Mouse (Mus musculus) kidney, adult 2 months (tissue): ENCODE measurements around the gene Fam213a. TPM values are rescaled to one million over a fixed set of nuclear protein-coding genes. Genes with fewer than 3 reads are reported as not detected.
A peak's percentile ranks its signal among the peaks of the same experiment; 100 is the strongest.

Experiments used
- DNase-seq: peaks from one replicate; pipeline ENCODE4 v3.0.0; 2021
- H3K27ac ChIP-seq: fragments of 200-500 bp; 2 replicates; pipeline ENCODE4 v1.5.1; 2012; ENCODE audit warnings: low read depth, low read length, control low read depth, inconsistent platforms; ENCODE audit not compliant: insufficient read depth
- H3K27me3 ChIP-seq: fragments of 200-500 bp; replicated peaks from 2 replicates; pipeline ENCODE4 v1.6.1; 2012; ENCODE audit warnings: mild to moderate bottlenecking, moderate library complexity, low read length, inconsistent platforms; ENCODE audit not compliant: control insufficient read depth, insufficient read depth
- H3K36me3 ChIP-seq: fragments of 200-500 bp; 2 replicates; pipeline ENCODE4 v1.6.1; 2012; ENCODE audit warnings: mild to moderate bottlenecking, moderate library complexity, low read length, inconsistent platforms; ENCODE audit not compliant: control insufficient read depth, insufficient read depth
- H3K4me1 ChIP-seq: fragments of 200-500 bp; 2 replicates; pipeline ENCODE4 v1.6.1; 2011; ENCODE audit warnings: low read length; ENCODE audit not compliant: control insufficient read depth, insufficient read depth
- H3K4me3 ChIP-seq: fragments of 200-500 bp; 2 replicates; pipeline ENCODE4 v1.5.1; 2011; ENCODE audit warnings: mild to moderate bottlenecking, low read depth, low read length, control low read depth; ENCODE audit not compliant: insufficient read depth
- CTCF ChIP-seq: fragments of 200-500 bp; conservative IDR thresholded peaks from 2 replicates; pipeline ENCODE4 v1.5.1; 2011; ENCODE audit warnings: low read depth, mild to moderate bottlenecking, control low read depth, low read length, moderate library complexity, mixed read lengths; ENCODE audit not compliant: insufficient read depth, insufficient read length
- POLR2A ChIP-seq: fragments of 200-500 bp; IDR thresholded peaks from one replicate; pipeline ENCODE4 v1.6.1; 2011; ENCODE audit warnings: low read depth, low read length, control low read depth
- WGBS: fragments of 180-500 bp; shearing (Covaris S2); methylation state at CpG from one replicate; pipeline ENCODE4 v1.1.7; 2018; 5-methylcytosine and 5-hydroxymethylcytosine counted together
- polyA plus RNA-seq: library from polyadenylated mRNA; depleted of rRNA; stranded (reverse); fragments of >200 nt; gene quantifications from 2 replicates; pipeline ENCODE4 v1.2.3, GENCODE M21; 2012

Gene Fam213a
- polyA plus RNA-seq, 1 experiment, result 80.8 TPM

- Histone ChIP-seq H3K36me3 (no peaks in the 10 kb centered on the region), H3K4me3 (no peak overlapping the region), H3K27me3 (no peaks in the 10 kb centered on the region), H3K4me1 (peaks cover 39% of the 10 kb centered on the region), H3K27ac (no peak overlapping the region)
- WGBS, result 80% methylated on average over 10 of the region's 10 CpGs
- TF ChIP-seq POLR2A (no peak), CTCF (no peak)
- no peak for DNase-seq
Measured at GRCm38 (mm10) chr14:41006263-41006662, 7.3 kb downstream of the Fam213a start.

GRCm38 (mm10) chr14:41005716-41006115 is 7.9 kb downstream of the Fam213a start:
- Histone ChIP-seq H3K4me3 (no peak overlapping the region), H3K36me3 (no peaks in the 10 kb centered on the region), H3K4me1 (peaks cover 37% of the 10 kb centered on the region), H3K27ac (no peak overlapping the region), H3K27me3 (no peaks in the 10 kb centered on the region)
- 51% methylated on average over 9 of the region's 9 CpGs for WGBS
- DNase-seq, result peak; percentile 76
- TF ChIP-seq CTCF (no peak), POLR2A (no peak)

- DNase-seq, result peak; percentile 93
- H3K36me3 ChIP-seq, result no peaks in the 10 kb centered on the region
- peaks cover 30% of the 10 kb centered on the region for H3K4me1 ChIP-seq
- WGBS, result 46% methylated on average over 22 of the region's 22 CpGs
- peak overlapping the region; percentile 13; the same call in 1 of the 2 replicates for H3K4me3 ChIP-seq
- H3K27me3 ChIP-seq, result no peaks in the 10 kb centered on the region
- no peak for TF ChIP-seq CTCF
- TF ChIP-seq POLR2A, result no peak
- H3K27ac ChIP-seq, result no peak overlapping the region
Measured at GRCm38 (mm10) chr14:41004201-41005141, 9.1 kb downstream of the Fam213a start.

- 92% methylated on average over 5 of the region's 5 CpGs for WGBS
- Histone ChIP-seq H3K36me3 (no peaks in the 10 kb centered on the region), H3K27me3 (no peaks in the 10 kb centered on the region), H3K27ac (no peak overlapping the region), H3K4me3 (no peak overlapping the region), H3K4me1 (peaks cover 18% of the 10 kb centered on the region; the same call in 1 of the 2 replicates)
- TF ChIP-seq CTCF (no peak), POLR2A (no peak)
- no peak for DNase-seq
Measured at GRCm38 (mm10) chr14:41001576-41001975, 12.0 kb downstream of the Fam213a start.

GRCm38 (mm10) chr14:41000801-41001200 is 12.8 kb downstream of the Fam213a start:
- H3K27me3 ChIP-seq, result no peaks in the 10 kb centered on the region
- no peak for DNase-seq
- no peaks in the 10 kb centered on the region for H3K36me3 ChIP-seq
- H3K4me1 ChIP-seq, result peaks cover 10% of the 10 kb centered on the region; the same call in 1 of the 2 replicates
- no peak overlapping the region for H3K27ac ChIP-seq
- 73% methylated on average over 4 of the region's 4 CpGs for WGBS
- no peak for TF ChIP-seq CTCF
- TF ChIP-seq POLR2A, result no peak
- no peak overlapping the region for H3K4me3 ChIP-seq

- H3K27ac ChIP-seq, result no peak overlapping the region
- 59% methylated on average over 7 of the region's 7 CpGs for WGBS
- peaks cover 6% of the 10 kb centered on the region; the same call in 1 of the 2 replicates for H3K4me1 ChIP-seq
- no peaks in the 10 kb centered on the region for H3K36me3 ChIP-seq
- H3K4me3 ChIP-seq, result no peak overlapping the region
- no peaks in the 10 kb centered on the region for H3K27me3 ChIP-seq
- no peak for DNase-seq
- TF ChIP-seq CTCF (no peak), POLR2A (no peak)
Measured at GRCm38 (mm10) chr14:40999904-41000645, 13.5 kb downstream of the Fam213a start.

- H3K4me3 ChIP-seq, result no peak overlapping the region
- TF ChIP-seq CTCF (no peak), POLR2A (no peak)
- H3K36me3 ChIP-seq, result no peaks in the 10 kb centered on the region
- no peak for DNase-seq
- no peaks in the 10 kb centered on the region for H3K27me3 ChIP-seq
- WGBS, result 79% methylated on average over 3 of the region's 3 CpGs
- H3K4me1 ChIP-seq, result no peaks in the 10 kb centered on the region
- H3K27ac ChIP-seq, result no peak overlapping the region
Measured at GRCm38 (mm10) chr14:40996171-40996570, 17.4 kb downstream of the Fam213a start.
